19 mouse cellular contexts compared by ENCODE assay signal in genomic region chr9:113815836-113816235, GRCm38 (mm10).
DNase-seq lines count a peak whose midpoint lies in the region; ATAC-seq lines count a peak whose summit lies in the region.
"Had no signal": no experiment of that assay in that cellular context is flagged by ENCODE, and none has a peak within 500 bp of the region (broad histone marks: within the 10 kb centered on the region; RNA-seq: fewer than 3 reads in every experiment).

No protein-coding gene starts in this region.

- H3K36me3 ChIP-seq in hindbrain, embryonic 15.5 days, result 0 out of 2 replicates have a peak, but pooled peaks cover 4% of the 10 kb centered on the region
- no peaks in the 10 kb centered on the region for H3K36me3 ChIP-seq in hindbrain, embryonic 16.5 days (ENCODE audit: control insufficient read depth, insufficient read depth, low read length)
- H3K36me3 ChIP-seq in midbrain, embryonic 16.5 days (ENCODE audit: control insufficient read depth, insufficient read depth, low read length), result no peaks in the 10 kb centered on the region
- H3K36me3 ChIP-seq in midbrain, embryonic 13.5 days, result no peaks in the 10 kb centered on the region
- H3K36me3 ChIP-seq: embryonic facial prominence, embryonic 12.5 days; forebrain, embryonic 15.5 days; heart, embryonic 12.5 days; intestine, embryonic 15.5 days had no signal

- no peak overlapping the region for H3K4me3 ChIP-seq in hindbrain, embryonic 15.5 days
- H3K4me3 ChIP-seq in hindbrain, embryonic 16.5 days (ENCODE audit: low read length), result no peak overlapping the region
- no peak overlapping the region for H3K4me3 ChIP-seq in midbrain, embryonic 16.5 days (ENCODE audit: low read depth, low read length)
- H3K4me3 ChIP-seq in midbrain, embryonic 13.5 days (replicated peaks), result no peak overlapping the region
- H3K4me3 ChIP-seq: embryonic facial prominence, embryonic 12.5 days; heart, adult 2 months; heart, embryonic 12.5 days; intestine, embryonic 15.5 days had no signal

- H3K9ac ChIP-seq in hindbrain, embryonic 15.5 days, result no peak overlapping the region
- no peak overlapping the region for H3K9ac ChIP-seq in hindbrain, embryonic 16.5 days (ENCODE audit: low read depth, low read length)
- H3K9ac ChIP-seq in midbrain, embryonic 16.5 days (ENCODE audit: low read depth, low read length), result no peak overlapping the region
- no peak overlapping the region for H3K9ac ChIP-seq in midbrain, embryonic 13.5 days (replicated peaks)
- H3K9ac ChIP-seq: embryonic facial prominence, embryonic 12.5 days; forebrain, embryonic 15.5 days; heart, embryonic 12.5 days; intestine, embryonic 15.5 days had no signal

- no peaks in the 10 kb centered on the region for H3K27me3 ChIP-seq in hindbrain, embryonic 15.5 days
- H3K27me3 ChIP-seq in hindbrain, embryonic 16.5 days (replicated peaks; ENCODE audit: control insufficient read depth, insufficient read depth, low read length), result no peaks in the 10 kb centered on the region
- no peaks in the 10 kb centered on the region for H3K27me3 ChIP-seq in midbrain, embryonic 16.5 days (ENCODE audit: control insufficient read depth, insufficient read depth, low read depth, low read length)
- H3K27me3 ChIP-seq in midbrain, embryonic 13.5 days, result no peaks in the 10 kb centered on the region
- H3K27me3 ChIP-seq: embryonic facial prominence, embryonic 12.5 days; forebrain, embryonic 15.5 days; heart, embryonic 12.5 days; intestine, embryonic 15.5 days had no signal

- DNase-seq in adrenal gland, postnatal 10 days, result peak; percentile 28
- peak; percentile 45 to 57 for DNase-seq in adrenal gland, postnatal 36 days
- DNase-seq in ovary, postnatal 10 days (ENCODE audit: low spot score), result no peak
- DNase-seq: cerebellum, adult 11 months; cerebellum, adult 8-10 months; cerebellum, postnatal 25 days; gastrocnemius, postnatal 10 days; heart, adult 2 months; kidney, adult 18-20 months had no signal

- ATAC-seq in hindbrain, embryonic 15.5 days (ENCODE audit: low FRiP score, low read depth), result no peak
- ATAC-seq in hindbrain, embryonic 16.5 days, result no peak
- ATAC-seq in midbrain, embryonic 16.5 days, result no peak
- no peak for ATAC-seq in midbrain, embryonic 13.5 days
- ATAC-seq: CD4-positive, CD25-positive, alpha-beta regulatory T cell, adult 4 months; forebrain, embryonic 15.5 days; intestine, embryonic 15.5 days had no signal

- no peaks in the 10 kb centered on the region for H3K9me3 ChIP-seq in hindbrain, embryonic 15.5 days
- no peaks in the 10 kb centered on the region for H3K9me3 ChIP-seq in hindbrain, embryonic 16.5 days (ENCODE audit: control insufficient read depth, low read length)
- no peaks in the 10 kb centered on the region for H3K9me3 ChIP-seq in midbrain, embryonic 16.5 days (replicated peaks; ENCODE audit: control insufficient read depth, low read length, poor library complexity, severe bottlenecking)
- H3K9me3 ChIP-seq in midbrain, embryonic 13.5 days, result no peaks in the 10 kb centered on the region
- H3K9me3 ChIP-seq: embryonic facial prominence, embryonic 12.5 days; forebrain, embryonic 15.5 days; G1E; heart, embryonic 12.5 days; intestine, embryonic 15.5 days had no signal

- peaks cover 43% of the 10 kb centered on the region for H3K4me1 ChIP-seq in hindbrain, embryonic 15.5 days (replicated peaks)
- peaks cover 17% of the 10 kb centered on the region for H3K4me1 ChIP-seq in hindbrain, embryonic 16.5 days (ENCODE audit: control insufficient read depth, insufficient read depth, low read depth, low read length)
- H3K4me1 ChIP-seq in midbrain, embryonic 16.5 days (ENCODE audit: control insufficient read depth, insufficient read depth, low read length), result peaks cover 38% of the 10 kb centered on the region
- H3K4me1 ChIP-seq in midbrain, embryonic 13.5 days (replicated peaks), result peaks cover 26% of the 10 kb centered on the region
- H3K4me1 ChIP-seq: intestine, embryonic 15.5 days had no signal

- 84% methylated on average over 2 of the region's 2 CpGs for WGBS in hindbrain, embryonic 15.5 days
- WGBS in hindbrain, embryonic 16.5 days, result 72% methylated on average over 2 of the region's 2 CpGs
- 90% methylated on average over 2 of the region's 2 CpGs for WGBS in midbrain, embryonic 16.5 days
- WGBS in midbrain, embryonic 13.5 days, result 84% methylated on average over 2 of the region's 2 CpGs

- no peak overlapping the region for H3K27ac ChIP-seq in hindbrain, embryonic 15.5 days (replicated peaks)
- no peak overlapping the region for H3K27ac ChIP-seq in hindbrain, embryonic 16.5 days (ENCODE audit: low read depth, low read length)
- H3K27ac ChIP-seq in midbrain, embryonic 16.5 days (ENCODE audit: low read length), result no peak overlapping the region
- no peak overlapping the region for H3K27ac ChIP-seq in midbrain, embryonic 13.5 days
- H3K27ac ChIP-seq: embryonic facial prominence, embryonic 12.5 days; forebrain, embryonic 15.5 days; heart, adult 2 months; intestine, embryonic 15.5 days had no signal

- H3K4me2 ChIP-seq in hindbrain, embryonic 15.5 days, result peak overlapping the region; percentile 19; the same call in 1 of the 2 replicates
- no peak overlapping the region for H3K4me2 ChIP-seq in hindbrain, embryonic 16.5 days (ENCODE audit: low read length)
- H3K4me2 ChIP-seq in midbrain, embryonic 16.5 days (ENCODE audit: low read length), result peak overlapping the region; percentile 21; the same call in 1 of the 2 replicates
- no peak overlapping the region for H3K4me2 ChIP-seq in midbrain, embryonic 13.5 days (replicated peaks)
- H3K4me2 ChIP-seq: embryonic facial prominence, embryonic 12.5 days; heart, embryonic 12.5 days; intestine, embryonic 15.5 days had no signal

Comparison
In these comparisons a context has a peak if more than half of its experiments do, and no peak if none do; other contexts are left out.
1. H3K4me2 ChIP-seq: peak in hindbrain, embryonic 15.5 days (single experiment) and midbrain, embryonic 16.5 days (single experiment); none in hindbrain, embryonic 16.5 days (single experiment) and midbrain, embryonic 13.5 days (single experiment).